Mouse (Mus musculus) activated CD4-positive, CD25-positive, alpha-beta regulatory T cell, adult 4 months (primary cell): ENCODE data around the gene Creld1. TPM values are rescaled to one million over a fixed set of nuclear protein-coding genes. Genes with fewer than 3 reads are reported as not detected.

Source experiments
- ATAC-seq: one replicate; pipeline ENCODE4 v1.8.0; 2017
- polyA plus RNA-seq, 2 experiments: library from polyadenylated mRNA; unstranded; fragments of 100-300 nt; shearing (Covaris generic); gene quantifications; one replicate each; pipeline ENCODE4 v1.2.1; 2017

The Creld1 gene
- polyA plus RNA-seq, 2 experiments from 2014 or later, result 2.7 to 8.0 TPM

DNA sequence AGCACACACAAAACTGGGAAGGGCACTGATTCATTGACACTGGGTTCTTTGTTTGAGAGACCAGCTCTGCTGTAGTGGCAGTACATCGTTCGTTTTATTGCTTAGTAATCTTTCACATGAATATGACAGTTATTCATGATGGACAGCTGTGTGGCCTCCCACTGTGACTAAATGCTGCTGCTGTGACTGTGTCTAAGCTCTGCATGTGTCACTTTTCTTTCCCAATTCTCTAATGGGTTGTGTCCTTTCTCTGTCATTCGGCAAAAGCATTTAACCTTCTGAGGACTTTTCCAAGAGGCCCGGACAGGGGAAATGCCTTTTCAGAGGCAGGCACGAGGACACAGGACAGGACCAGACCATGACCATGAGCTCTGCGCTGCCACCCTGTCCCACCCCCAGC lies 30.8 kb downstream of the Creld1 start:
- ATAC-seq, result no peak

DNA sequence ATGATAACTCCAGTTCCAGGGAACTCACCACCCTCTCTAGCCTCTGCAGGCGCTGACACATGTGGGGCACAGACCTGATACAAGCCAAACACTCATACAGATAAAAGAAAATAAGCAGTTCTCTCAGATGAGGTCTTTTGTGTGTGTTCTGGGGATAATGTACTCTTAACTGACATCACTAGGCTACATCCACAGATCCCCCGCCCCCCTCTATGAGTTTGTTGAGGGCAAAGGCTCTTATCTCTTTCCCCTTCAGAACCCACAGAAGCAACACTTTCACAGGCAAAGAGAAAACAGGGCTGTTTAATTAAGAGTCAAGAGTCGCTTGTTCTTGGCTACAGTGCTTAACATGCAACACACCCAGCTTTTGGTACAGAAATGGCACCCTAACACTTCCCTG lies 31.5 kb downstream of the Creld1 start:
- ATAC-seq, result no peak

DNA sequence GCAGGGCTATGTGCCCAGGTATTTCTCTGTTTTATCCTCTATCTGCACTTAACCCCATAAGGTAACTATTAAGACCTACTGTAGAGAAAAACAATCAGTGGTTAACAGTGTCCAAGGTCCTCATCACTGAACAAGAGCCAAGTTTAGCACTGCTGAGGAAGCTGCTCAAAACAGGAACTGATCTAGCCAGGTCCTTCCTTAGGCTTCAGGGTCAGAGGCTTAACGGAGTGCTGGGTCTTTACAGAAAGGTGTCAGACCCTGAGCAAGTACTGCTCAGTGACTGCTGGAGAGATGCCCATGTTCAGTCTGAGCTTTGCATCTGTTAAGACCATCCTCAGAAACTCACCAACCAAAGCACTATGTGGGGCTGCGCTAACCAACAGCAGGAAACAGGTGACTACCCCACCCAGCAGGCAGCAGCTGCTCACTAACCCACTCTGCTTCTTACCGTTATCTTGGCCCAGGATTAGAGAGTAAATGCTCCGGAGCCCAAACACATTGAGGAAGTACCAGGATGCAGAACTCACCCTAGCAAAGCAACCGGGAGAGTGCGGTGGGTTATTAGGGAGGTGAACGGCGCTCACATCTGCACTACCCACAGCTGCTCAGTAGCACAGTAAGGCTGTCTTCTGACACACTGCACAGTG lies 34.5 kb downstream of the Creld1 start:
- no peak for ATAC-seq

DNA sequence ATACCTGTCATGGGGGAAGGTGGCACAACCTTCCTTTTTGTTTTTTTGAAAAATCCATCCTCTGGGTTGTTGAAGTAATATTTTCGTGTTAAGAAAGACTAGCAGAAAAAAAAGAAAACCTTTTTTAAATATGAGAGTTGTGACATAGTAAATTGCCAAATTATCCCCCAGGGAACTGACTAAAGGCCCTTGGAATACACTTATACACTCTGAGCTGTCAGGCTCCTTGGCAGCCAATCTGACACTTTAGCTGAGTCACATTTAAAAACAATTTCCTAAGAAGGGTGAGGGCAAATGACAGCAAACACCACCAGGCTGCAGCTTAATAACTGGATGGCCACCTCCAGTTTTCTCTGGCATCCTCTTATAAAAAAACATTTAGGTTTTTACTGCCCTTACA lies 39.2 kb downstream of the Creld1 start:
- ATAC-seq, result no peak

DNA sequence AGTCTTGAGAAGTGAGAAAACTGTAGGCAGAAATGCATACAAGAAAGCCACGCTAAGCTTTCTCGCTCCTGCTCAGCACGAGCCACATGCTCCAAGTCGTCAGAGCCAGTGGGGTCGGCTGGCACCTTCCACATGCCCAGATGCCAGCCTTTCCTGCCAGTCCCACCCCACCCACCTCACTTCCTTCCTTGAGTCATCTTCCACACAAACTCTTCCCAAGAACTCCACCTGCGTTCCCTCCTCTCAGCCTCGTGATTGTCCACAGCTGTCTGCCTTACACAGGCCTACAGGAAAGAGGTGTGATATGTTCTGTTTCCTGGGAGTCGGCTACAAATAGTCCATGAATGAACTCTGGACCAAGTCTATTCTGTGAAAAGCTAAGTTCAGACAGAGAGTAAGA lies 40.3 kb downstream of the Creld1 start:
- ATAC-seq, result no peak

DNA sequence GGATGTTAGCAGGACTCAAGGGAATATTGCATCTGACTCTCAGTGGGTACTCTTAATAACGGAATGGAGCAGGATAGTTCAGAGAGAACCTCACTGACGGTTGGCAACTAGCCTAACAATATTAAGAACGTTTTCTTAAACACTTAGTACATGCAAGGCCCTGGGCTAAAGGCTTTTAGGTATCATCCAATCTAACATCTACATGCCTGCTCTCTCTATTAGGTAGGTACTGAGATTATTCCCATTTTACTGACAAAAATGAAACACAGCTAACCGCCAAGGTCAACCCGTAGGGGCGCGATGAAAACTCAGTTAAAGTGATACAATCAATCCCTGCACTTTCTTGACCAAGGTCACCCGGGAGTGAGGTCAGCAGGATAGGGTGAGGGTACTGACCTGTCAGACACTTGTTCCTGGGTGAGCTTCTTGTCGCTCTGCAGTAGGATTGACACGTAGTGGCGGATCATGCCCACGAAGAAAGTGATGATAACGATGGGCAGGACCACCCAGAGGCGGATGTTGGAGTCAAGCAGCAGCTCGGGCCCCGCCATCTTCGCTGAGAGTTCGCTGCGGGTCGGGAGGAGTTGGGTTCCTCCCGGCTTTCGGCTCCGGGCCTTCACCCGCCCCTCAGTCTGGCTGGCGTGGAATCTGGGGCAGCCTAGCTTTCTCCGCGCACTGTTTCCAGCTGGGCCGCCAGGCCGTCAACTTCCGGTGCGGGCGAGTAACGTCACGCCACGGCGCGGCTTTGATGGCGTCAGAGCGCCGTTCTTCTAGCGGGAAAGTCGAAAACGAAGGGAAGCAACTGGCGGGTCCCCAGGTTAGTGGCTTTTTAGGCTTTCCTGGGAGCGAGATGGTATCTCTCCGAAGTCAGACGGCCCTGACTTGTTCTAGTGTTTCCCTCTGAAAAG lies 48.1 kb downstream of the Creld1 start, which contains the start of the genes Emc3 and Fancd2:
TSS of gene Emc3 (minus strand) at position 721 of the 908 bp plus-strand sequence.
TSS of gene Fancd2 (plus strand) at position 751 of the 908 bp plus-strand sequence.
- peak; percentile 87 for ATAC-seq

DNA sequence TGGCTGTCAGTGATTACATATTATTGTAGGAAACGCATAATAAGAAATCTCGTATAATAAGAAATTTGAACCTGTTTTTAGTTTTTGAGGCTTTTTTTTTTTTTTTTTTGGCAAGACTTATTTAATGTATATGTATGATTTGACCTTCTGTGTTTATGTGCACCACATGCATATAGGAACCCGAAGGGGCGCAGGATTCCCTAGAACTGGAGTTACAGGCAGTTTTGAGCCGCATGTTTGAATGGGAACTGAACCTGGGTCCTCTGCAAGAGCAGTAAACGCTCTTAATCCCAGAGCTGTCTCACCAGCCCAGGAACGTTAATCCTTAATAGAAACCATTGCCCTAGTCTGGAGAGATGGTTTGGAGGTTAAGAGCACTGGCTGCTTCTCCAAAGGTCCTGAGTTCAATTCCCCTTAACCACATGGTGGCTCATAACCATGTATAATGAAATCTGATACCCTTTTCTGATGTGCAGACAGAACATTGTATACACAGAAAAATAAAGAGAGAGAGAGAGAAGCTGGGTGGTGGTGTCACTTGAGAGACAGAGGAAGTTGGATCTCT lies 48.8 kb downstream of the Creld1 start:
- ATAC-seq, result no peak

DNA sequence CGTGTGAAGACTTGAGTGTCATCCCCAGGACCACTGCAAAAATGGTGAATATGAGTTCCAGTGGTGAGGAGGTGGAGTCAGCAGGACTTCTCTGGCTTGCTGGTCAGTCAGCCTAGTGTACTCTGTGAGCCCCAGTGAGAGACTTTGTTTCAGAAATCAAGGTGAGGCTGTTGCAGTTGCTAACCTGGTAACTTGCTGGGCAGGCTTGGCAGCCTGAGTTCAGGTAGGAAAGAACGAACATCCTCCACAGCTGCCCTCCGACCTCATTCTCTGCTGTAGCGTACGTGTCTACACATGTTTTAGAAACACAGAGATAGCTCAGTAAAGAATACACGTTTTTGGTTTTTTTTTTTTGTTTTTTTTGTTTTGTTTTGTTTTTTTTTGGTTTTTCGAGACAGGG lies 51.8 kb downstream of the Creld1 start:
- ATAC-seq, result no peak

DNA sequence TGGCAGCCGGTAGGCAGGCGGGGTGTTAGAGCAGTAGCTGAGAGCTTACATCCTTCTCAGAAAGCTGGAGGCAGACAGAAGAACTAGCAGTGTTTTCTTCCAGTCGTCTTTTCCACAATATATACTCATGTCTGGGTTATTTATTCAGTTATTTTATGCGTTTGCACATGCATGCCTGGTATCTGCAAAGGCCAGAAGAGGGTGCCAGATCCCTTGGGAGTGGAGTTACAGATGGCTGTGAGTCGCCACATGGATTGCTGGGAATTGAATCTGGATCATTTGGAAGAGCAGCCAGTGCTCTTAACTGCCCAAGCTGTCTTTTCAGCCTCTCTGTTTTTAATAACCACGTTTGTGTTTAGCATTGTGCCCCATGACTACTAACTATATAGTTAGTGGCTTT lies 58.5 kb downstream of the Creld1 start:
- no peak for ATAC-seq

Other genes with a start within 250 kb of the Creld1 start
- gene Mtmr14, start 245.5 kb upstream of the Creld1 start, polyA plus RNA-seq, result 10 to 100 TPM; 15.1 to 16.7 TPM
- gene Cpne9, start 201.0 kb upstream of the Creld1 start, polyA plus RNA-seq, result under 1 TPM; 0.08 to 0.20 TPM
- gene Brpf1, start 176.2 kb upstream of the Creld1 start, polyA plus RNA-seq, result 10 to 100 TPM; 10.6 to 11.2 TPM
- 10 to 100 TPM; 14.1 to 23.2 TPM for gene Ogg1, start 156.3 kb upstream of the Creld1 start, polyA plus RNA-seq
- 1 to 10 TPM; 1.5 to 1.6 TPM for gene Camk1, start 139.3 kb upstream of the Creld1 start, polyA plus RNA-seq
- 10 to 100 TPM; 32.8 to 49.4 TPM for gene Tada3, start 105.4 kb upstream of the Creld1 start, polyA plus RNA-seq
- gene Arpc4, start 105.2 kb upstream of the Creld1 start, polyA plus RNA-seq, result 100 to 1,000 TPM; 658 to 920 TPM
- 10 to 100 TPM; 10.6 to 15.3 TPM for gene Ttll3, start 94.0 kb upstream of the Creld1 start, polyA plus RNA-seq
- 10 to 100 TPM in 1 of 2 experiments, 1 to 10 TPM in 1; 5.4 to 18.7 TPM for gene Rpusd3, start 64.0 kb upstream of the Creld1 start, polyA plus RNA-seq
- gene Cidec, start 47.5 kb upstream of the Creld1 start, polyA plus RNA-seq, result not detected
- gene Jagn1, start 40.7 kb upstream of the Creld1 start, polyA plus RNA-seq, result 10 to 100 TPM; 40.7 to 68.9 TPM
- gene Il17re, start 24.8 kb upstream of the Creld1 start, polyA plus RNA-seq, result under 1 TPM; 0.97 TPM
- not detected for gene Il17rc, start 11.9 kb upstream of the Creld1 start, polyA plus RNA-seq
- gene Prrt3, start 18.6 kb downstream of the Creld1 start, polyA plus RNA-seq, result under 1 TPM in 1 of 2 experiments, not detected in 1; 0.20 TPM
- gene Emc3, start 48.4 kb downstream of the Creld1 start, polyA plus RNA-seq, result 10 to 100 TPM; 57.7 to 61.8 TPM
- gene Fancd2, start 48.4 kb downstream of the Creld1 start, polyA plus RNA-seq, result 1 to 10 TPM; 4.4 to 7.2 TPM
- not detected for gene Fancd2os, start 117.4 kb downstream of the Creld1 start, polyA plus RNA-seq
- 100 to 1,000 TPM; 275 to 326 TPM for gene Brk1, start 121.5 kb downstream of the Creld1 start, polyA plus RNA-seq
- gene Vhl, start 140.7 kb downstream of the Creld1 start, polyA plus RNA-seq, result 10 to 100 TPM in 1 of 2 experiments, 1 to 10 TPM in 1; 7.1 to 14.5 TPM
- 10 to 100 TPM; 21.9 to 29.8 TPM for gene Irak2, start 155.2 kb downstream of the Creld1 start, polyA plus RNA-seq
- gene Tatdn2, start 213.8 kb downstream of the Creld1 start, polyA plus RNA-seq, result 1 to 10 TPM; 1.0 to 5.0 TPM
- not detected for gene Ghrl, start 236.6 kb downstream of the Creld1 start, polyA plus RNA-seq